Comparison of ENCODE assay signal across 11 mouse cellular contexts in the genomic region with DNA sequence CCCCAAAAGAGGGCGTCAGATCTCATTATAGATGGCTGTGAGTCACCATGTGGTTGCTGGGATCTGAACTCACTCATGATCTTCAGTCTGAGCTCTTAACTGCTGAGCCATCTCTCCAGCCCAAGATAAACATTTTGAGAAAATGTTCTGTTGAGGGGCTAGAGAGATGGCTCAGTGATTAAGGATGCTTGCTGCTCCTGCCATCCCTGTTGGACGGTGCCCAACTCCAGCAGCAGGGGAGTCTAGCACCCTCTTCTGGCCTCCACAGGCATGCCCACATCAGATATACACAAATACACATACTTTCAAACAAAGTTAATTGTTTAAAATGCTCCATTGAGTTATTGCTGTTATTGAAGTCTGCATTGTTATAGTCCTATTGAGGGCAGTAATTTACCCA. TPM values are rescaled to one million over a fixed set of nuclear protein-coding genes. Genes with fewer than 3 reads are reported as not detected.
DNase-seq lines count a peak whose midpoint lies in the region; ATAC-seq and TF ChIP-seq lines count a peak whose summit lies in the region.
"Had no signal": no experiment of that assay in that cellular context is flagged by ENCODE, and none has a peak within 500 bp of the region (broad histone marks: within the 10 kb centered on the region; RNA-seq: fewer than 3 reads in every experiment).

No protein-coding gene starts in this region.

- no peaks in the 10 kb centered on the region for H3K27me3 ChIP-seq in kidney, postnatal 0 days (ENCODE audit: insufficient read depth, low read length)
- H3K27me3 ChIP-seq: heart, embryonic 13.5 days had no signal

- H3K4me3 ChIP-seq in kidney, postnatal 0 days (replicated peaks; ENCODE audit: low read depth, low read length), result no peak overlapping the region
- H3K4me3 ChIP-seq: heart, embryonic 13.5 days; myocyte had no signal

- 0 out of 2 replicates have a peak, but pooled peaks cover 4% of the 10 kb centered on the region for H3K4me1 ChIP-seq in kidney, postnatal 0 days (replicated peaks; ENCODE audit: insufficient read depth, low read length)

- no peaks in the 10 kb centered on the region for H3K9me3 ChIP-seq in kidney, postnatal 0 days (replicated peaks; ENCODE audit: low read length)
- H3K9me3 ChIP-seq: heart, embryonic 13.5 days had no signal

- no peak overlapping the region for H3K4me2 ChIP-seq in kidney, postnatal 0 days (ENCODE audit: low read length)
- H3K4me2 ChIP-seq: heart, embryonic 13.5 days had no signal

- no peak overlapping the region for H3K9ac ChIP-seq in kidney, postnatal 0 days (ENCODE audit: low read depth, low read length)
- H3K9ac ChIP-seq: heart, embryonic 13.5 days had no signal

- no peak overlapping the region for H3K27ac ChIP-seq in kidney, postnatal 0 days
- H3K27ac ChIP-seq: heart, embryonic 13.5 days had no signal

- peak; percentile 65 for TF ChIP-seq CTCF in kidney, postnatal 0 days (IDR thresholded peaks at IDR 0.05; ENCODE audit: low read depth)

- WGBS in kidney, postnatal 0 days, result 65% methylated on average over 2 of the region's 2 CpGs

- DNase-seq in kidney, postnatal 0 days (ENCODE audit: low spot score), result peak; percentile 28
- no peak for DNase-seq in kidney, adult 11 months
- DNase-seq in 3134 (ENCODE audit: extremely low read depth, insufficient read length, low spot score), result peak; percentile 50
- DNase-seq in A20 (ENCODE audit: low read depth, low spot score), result peak; percentile 84
- DNase-seq in brain, adult 2 months (ENCODE audit: low read depth, low spot score), result peak; percentile 44
- DNase-seq in neural tube, embryonic 10.5 days (ENCODE audit: extremely low spot score, low spot score), result no peak
- no peak for DNase-seq in layer of hippocampus, postnatal 25 days (ENCODE audit: extremely low spot score in 1 of 2, low spot score in 1 of 2)
- DNase-seq in cerebellum, adult 11 months, result no peak
- DNase-seq: thymus, adult 18-20 months had no signal

- H3K36me3 ChIP-seq in kidney, postnatal 0 days (ENCODE audit: insufficient read depth, low read length), result no peaks in the 10 kb centered on the region
- H3K36me3 ChIP-seq: heart, embryonic 13.5 days had no signal

- ATAC-seq in kidney, postnatal 0 days (replicated peaks; ENCODE audit: low FRiP score, low read depth), result no peak

RNA-seq across cellular contexts. Expression of a gene that starts 19.8 kb away (rescaled TPM):
- polyA plus RNA-seq in kidney, postnatal 0 days (2015; fragmentation: Nextera tagmentation; extraction: Ambion mirVana), result 3.8 and 4.8 TPM in 2 replicates
- 10 to 100 TPM; 33.6 to 35.9 TPM for total RNA-seq in layer of hippocampus, postnatal 25 days (2021)

Comparison
In these comparisons a context has a peak if more than half of its experiments do, and no peak if none do; other contexts are left out.
1. DNase-seq: peak in kidney, postnatal 0 days (single experiment), 3134 (single experiment), A20 (single experiment) and brain, adult 2 months (single experiment); none in kidney, adult 11 months (single experiment), neural tube, embryonic 10.5 days (single experiment), layer of hippocampus, postnatal 25 days (0 of 2) and cerebellum, adult 11 months (single experiment).